Mouse (Mus musculus) spleen, adult 2 months (tissue): ENCODE measurements at regions not wholly inside any gene's neighbourhood (a gene's known extent, or its start where the extent isn't known, plus 50 kb on each side); places are given as distances from the start of the nearest gene placed in this dataset.

Source experiments
- CTCF ChIP-seq: fragments of 200-500 bp; IDR thresholded peaks from 2 replicates; pipeline ENCODE4 v1.5.1; 2011; ENCODE audit warnings: mild to moderate bottlenecking, inconsistent platforms; ENCODE audit not compliant: insufficient read depth, insufficient read length, insufficient replicate concordance; ENCODE audit errors: extremely low read depth
- POLR2A ChIP-seq: fragments of 200-500 bp; IDR thresholded peaks from 2 replicates; pipeline ENCODE4 v1.6.1; 2011; ENCODE audit warnings: low read depth, low read length, inconsistent platforms

- TF ChIP-seq CTCF (no peak), POLR2A (no peak)
These were observed 116.8 kb upstream of the 1700021F07Rik start for GRCm38 (mm10) chr2:173405629-173406028.
